Mouse (Mus musculus): ENCODE data around the gene Avil. TPM values are rescaled to one million over a fixed set of nuclear protein-coding genes. Genes with fewer than 3 reads are reported as not detected.

The Avil gene
- polyA plus RNA-seq, 1 experiment = 2.4 TPM

DNA sequence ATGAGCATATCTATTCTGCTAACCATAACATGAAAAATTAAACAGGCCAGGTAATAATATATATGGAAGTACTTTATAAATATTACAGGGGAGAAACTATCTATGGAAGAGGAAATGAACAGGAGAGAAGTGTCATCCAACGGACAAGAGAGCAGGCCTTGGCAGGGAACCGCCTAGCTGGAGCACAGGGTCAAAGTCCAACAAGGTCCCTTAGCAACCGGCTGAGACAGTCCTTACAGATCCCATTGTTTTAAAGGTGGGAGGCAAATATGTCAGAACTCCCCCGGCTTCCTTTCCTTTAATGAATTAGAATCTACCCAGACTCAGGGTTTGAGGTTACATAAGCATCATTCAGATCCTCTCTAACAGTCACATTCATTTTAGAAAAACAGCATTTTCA, 23.4 kb upstream of the Avil start:
- no peaks in the 10 kb centered on the region for H3K36me3 ChIP-seq (ENCODE audit: control insufficient read depth, insufficient read depth, low read length)
- H3K4me3 ChIP-seq (ENCODE audit: low read depth, low read length) = no peak overlapping the region
- H3K27me3 ChIP-seq (ENCODE audit: control insufficient read depth, insufficient read depth, low read length) = no peaks in the 10 kb centered on the region
- WGBS = 17% methylated on average over 4 of the region's 4 CpGs
- TF ChIP-seq CTCF (IDR thresholded peaks at IDR 0.05; ENCODE audit: extremely low read depth, insufficient read length, insufficient replicate concordance, low read depth, low read length) = no peak
- TF ChIP-seq POLR2A (IDR thresholded peaks at IDR 0.05; ENCODE audit: low read depth, low read length) = no peak
- peaks cover 20% of the 10 kb centered on the region for H3K4me1 ChIP-seq (ENCODE audit: control insufficient read depth, insufficient read depth, insufficient read length, low read length)
- no peak overlapping the region for H3K27ac ChIP-seq (ENCODE audit: insufficient read depth, low read depth, low read length)

DNA sequence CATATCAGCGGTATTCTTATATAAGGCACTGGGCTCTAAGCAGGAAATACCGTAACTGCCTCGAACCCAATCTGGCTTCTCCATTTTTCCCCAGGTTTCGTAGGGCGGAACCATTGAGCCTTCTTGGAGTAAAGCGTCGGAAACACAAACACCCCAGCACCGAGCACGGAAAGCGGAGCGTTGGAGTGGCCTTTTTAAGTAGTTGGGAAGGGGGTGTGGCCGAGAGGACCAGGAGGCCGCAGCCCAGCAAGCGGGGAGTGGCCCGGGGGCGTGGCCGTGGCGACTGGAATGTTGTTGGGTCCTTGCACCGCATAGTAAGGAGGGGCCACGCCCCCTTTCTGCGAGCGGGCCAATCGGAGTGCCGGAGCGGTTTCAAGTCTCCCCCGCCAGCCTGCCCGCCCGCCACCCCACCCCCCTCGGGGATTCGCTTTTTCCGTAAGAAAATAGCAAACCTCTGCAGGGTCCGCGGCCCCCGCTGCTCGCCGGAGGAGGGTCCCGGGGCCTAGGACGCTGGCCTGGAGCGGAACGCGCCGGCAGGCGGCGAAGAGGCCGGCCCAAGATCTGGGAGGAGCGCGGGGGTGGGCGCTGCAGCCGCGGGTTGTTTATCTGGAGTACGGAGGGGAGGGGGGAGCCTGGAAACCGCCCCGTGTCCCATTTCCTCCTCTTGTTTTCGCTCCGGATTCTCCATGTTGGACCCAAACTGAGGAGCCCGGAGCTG, 22.1 kb upstream of the Avil start, which contains the start of gene Ctdsp2:
Ctdsp2 (plus strand) TSS at position 441 of the 718 bp plus-strand sequence.
- Histone ChIP-seq H3K27ac (ENCODE audit: insufficient read depth, low read depth, low read length) (peak within 1 kb of the TSS; percentile 96), H3K36me3 (ENCODE audit: control insufficient read depth, insufficient read depth, low read length) (no peaks in the 10 kb centered on the region), H3K4me3 (ENCODE audit: low read depth, low read length) (peak within 1 kb of the TSS; percentile 88), H3K27me3 (ENCODE audit: control insufficient read depth, insufficient read depth, low read length) (no peaks in the 10 kb centered on the region), H3K4me1 (ENCODE audit: control insufficient read depth, insufficient read depth, insufficient read length, low read length) (peaks cover 24% of the 10 kb centered on the region)
- under 1% methylated on average over 56 of the region's 56 CpGs for WGBS
- TF ChIP-seq CTCF (IDR thresholded peaks at IDR 0.05; ENCODE audit: extremely low read depth, insufficient read length, insufficient replicate concordance, low read depth, low read length) (no peak), POLR2A (IDR thresholded peaks at IDR 0.05; ENCODE audit: low read depth, low read length) (peak; percentile 97)

DNA sequence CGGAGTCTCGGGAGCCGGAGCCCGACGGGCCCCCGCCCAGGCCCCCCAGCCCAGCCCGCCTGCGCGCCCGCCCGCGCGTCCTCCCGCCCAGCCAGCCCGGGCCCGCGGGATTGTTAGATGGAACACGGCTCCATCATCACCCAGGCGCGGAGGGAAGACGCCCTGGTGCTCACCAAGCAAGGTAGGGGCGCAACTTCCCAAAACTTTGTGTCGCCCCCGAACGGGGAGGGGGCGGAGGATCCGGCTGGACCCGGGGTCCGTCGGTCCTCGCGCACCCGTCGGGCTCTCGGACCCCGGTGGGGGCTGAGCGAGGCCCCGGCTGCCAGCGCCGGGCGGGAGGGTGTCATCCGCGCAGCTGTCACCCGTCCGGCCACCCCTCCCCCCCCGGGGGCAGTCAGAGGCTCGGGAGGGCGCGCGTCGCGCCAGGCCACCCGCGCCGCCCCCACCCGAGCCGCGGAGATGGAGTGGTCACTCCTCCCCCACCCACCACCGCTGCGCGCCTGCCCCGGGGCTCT, 21.3 kb upstream of the Avil start:
- Histone ChIP-seq H3K27me3 (ENCODE audit: control insufficient read depth, insufficient read depth, low read length) (no peaks in the 10 kb centered on the region), H3K4me3 (ENCODE audit: low read depth, low read length) (peak overlapping the region; percentile 88), H3K4me1 (ENCODE audit: control insufficient read depth, insufficient read depth, insufficient read length, low read length) (peaks cover 31% of the 10 kb centered on the region), H3K36me3 (ENCODE audit: control insufficient read depth, insufficient read depth, low read length) (peaks cover 2% of the 10 kb centered on the region; the same call in 1 of the 2 replicates), H3K27ac (ENCODE audit: insufficient read depth, low read depth, low read length) (peak overlapping the region; percentile 96)
- under 1% methylated on average over 59 of the region's 62 CpGs for WGBS
- no peak for TF ChIP-seq CTCF (IDR thresholded peaks at IDR 0.05; ENCODE audit: extremely low read depth, insufficient read length, insufficient replicate concordance, low read depth, low read length)
- no peak; the same call in 1 of the 2 replicates for TF ChIP-seq POLR2A (IDR thresholded peaks at IDR 0.05; ENCODE audit: low read depth, low read length)

DNA sequence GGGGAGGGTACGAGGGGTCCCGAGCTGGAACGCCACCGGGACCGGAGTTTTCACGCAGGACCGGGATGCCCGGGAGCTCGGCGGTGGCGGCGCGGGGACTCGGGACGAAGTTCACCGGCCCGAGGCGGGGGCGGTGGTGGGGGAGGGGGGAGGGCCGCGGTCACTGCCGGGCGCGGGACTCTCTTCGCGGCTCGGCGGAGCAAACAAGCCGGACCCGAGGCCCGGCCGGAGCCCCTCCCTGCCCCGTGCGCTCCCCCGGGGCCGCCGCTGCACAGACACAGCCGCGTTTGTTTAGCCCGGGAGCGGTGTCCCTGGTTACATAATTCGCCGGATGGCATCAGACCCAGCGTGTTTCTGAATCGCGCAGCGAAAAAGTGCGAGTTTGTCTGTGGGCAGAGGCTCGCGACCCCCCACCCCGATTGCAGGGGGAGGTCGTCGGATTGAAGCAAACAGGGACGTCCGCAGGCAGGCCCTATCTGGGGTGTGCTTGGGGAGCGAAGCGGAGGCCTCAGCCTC, 20.8 kb upstream of the Avil start:
- peak overlapping the region; percentile 88 for H3K4me3 ChIP-seq (ENCODE audit: low read depth, low read length)
- H3K27ac ChIP-seq (ENCODE audit: insufficient read depth, low read depth, low read length) = peak overlapping the region; percentile 96
- WGBS = under 1% methylated on average over 57 of the region's 57 CpGs
- no peaks in the 10 kb centered on the region for H3K27me3 ChIP-seq (ENCODE audit: control insufficient read depth, insufficient read depth, low read length)
- H3K36me3 ChIP-seq (ENCODE audit: control insufficient read depth, insufficient read depth, low read length) = peaks cover 2% of the 10 kb centered on the region; the same call in 1 of the 2 replicates
- TF ChIP-seq CTCF (IDR thresholded peaks at IDR 0.05; ENCODE audit: extremely low read depth, insufficient read length, insufficient replicate concordance, low read depth, low read length) = no peak
- no peak; the same call in 1 of the 2 replicates for TF ChIP-seq POLR2A (IDR thresholded peaks at IDR 0.05; ENCODE audit: low read depth, low read length)
- H3K4me1 ChIP-seq (ENCODE audit: control insufficient read depth, insufficient read depth, insufficient read length, low read length) = peaks cover 36% of the 10 kb centered on the region

DNA sequence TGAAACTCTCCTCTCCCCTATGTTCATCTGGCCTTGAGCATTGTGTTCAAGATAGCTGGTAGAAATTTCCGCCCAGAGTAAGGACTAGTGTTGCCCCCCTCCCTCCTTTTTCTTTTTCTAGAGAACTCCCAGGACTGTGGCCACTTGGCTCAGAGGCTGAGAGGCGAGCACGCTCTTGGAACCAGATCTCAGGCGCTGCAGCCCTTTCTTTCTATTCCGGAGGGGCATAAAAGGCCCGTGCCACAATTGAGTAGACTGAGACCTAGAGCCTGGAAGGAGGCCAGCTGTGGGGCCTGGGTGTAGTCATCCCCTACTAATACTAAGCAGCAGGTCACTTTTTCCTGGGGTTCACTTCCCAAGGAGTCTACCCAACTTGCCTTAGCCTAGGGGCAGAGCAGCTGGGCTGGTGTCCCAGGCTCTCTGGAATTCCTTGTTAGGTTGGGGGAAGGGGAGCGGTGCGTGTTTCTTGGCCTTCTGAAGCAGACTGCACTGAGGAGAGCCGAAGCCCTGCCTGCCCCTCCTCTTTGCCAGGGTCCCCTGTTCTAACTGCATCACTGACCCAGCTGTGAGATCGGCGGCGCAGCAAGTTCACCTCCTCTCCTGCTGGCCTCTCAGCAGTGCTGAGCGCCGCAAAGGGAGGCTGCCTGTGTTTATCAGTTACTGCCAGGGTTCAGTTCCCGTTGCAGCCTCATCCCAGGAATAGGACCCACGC, 20.1 kb upstream of the Avil start:
- 4% methylated on average over 16 of the region's 16 CpGs for WGBS

DNA sequence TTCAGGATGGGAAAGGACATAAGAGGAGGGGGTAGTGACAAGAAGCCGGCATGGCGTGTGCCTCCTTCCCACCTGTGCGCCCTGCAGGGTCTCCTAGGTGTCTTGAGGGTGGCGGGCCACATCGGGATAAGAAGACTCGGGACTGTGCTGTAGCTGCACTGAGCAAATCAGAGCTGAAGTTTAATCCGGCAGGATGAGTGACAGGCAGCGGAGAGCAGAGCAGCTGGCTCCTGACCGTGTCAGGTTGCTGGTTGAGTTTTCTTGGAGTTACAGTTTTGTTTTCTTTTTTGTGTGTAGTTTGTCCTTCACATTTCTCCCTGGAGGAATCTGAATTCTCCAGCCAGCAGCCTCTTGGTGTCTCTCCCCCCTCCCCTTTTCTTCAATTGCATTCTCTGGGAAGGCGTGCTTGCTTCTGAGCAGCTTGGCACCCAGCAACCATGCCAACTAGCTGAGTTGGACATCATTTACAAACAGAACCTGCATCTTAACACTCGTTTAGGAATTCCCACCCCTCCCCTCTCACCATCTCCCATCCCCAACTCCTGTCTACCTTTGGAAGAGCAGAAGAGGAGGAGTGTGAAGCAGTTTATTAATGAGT, 19.5 kb upstream of the Avil start:
- TF ChIP-seq POLR2A (IDR thresholded peaks at IDR 0.05; ENCODE audit: low read depth, low read length) (no peak), CTCF (IDR thresholded peaks at IDR 0.05; ENCODE audit: extremely low read depth, insufficient read length, insufficient replicate concordance, low read depth, low read length) (no peak)
- Histone ChIP-seq H3K27me3 (ENCODE audit: control insufficient read depth, insufficient read depth, low read length) (no peaks in the 10 kb centered on the region), H3K36me3 (ENCODE audit: control insufficient read depth, insufficient read depth, low read length) (peaks cover 2% of the 10 kb centered on the region; the same call in 1 of the 2 replicates), H3K27ac (ENCODE audit: insufficient read depth, low read depth, low read length) (peak overlapping the region; percentile 79), H3K4me3 (ENCODE audit: low read depth, low read length) (peak overlapping the region; percentile 88), H3K4me1 (ENCODE audit: control insufficient read depth, insufficient read depth, insufficient read length, low read length) (peaks cover 40% of the 10 kb centered on the region)
- 21% methylated on average over 11 of the region's 11 CpGs for WGBS

More for the DNA sequence above, 20.1 kb upstream of the Avil start:
- H3K4me1 ChIP-seq (ENCODE audit: control insufficient read depth, insufficient read depth, insufficient read length, low read length) = peaks cover 40% of the 10 kb centered on the region
- no peaks in the 10 kb centered on the region for H3K27me3 ChIP-seq (ENCODE audit: control insufficient read depth, insufficient read depth, low read length)
- H3K4me3 ChIP-seq (ENCODE audit: low read depth, low read length) = peak overlapping the region; percentile 88
- peak overlapping the region; percentile 79 for H3K27ac ChIP-seq (ENCODE audit: insufficient read depth, low read depth, low read length)
- TF ChIP-seq POLR2A (IDR thresholded peaks at IDR 0.05; ENCODE audit: low read depth, low read length) (no peak), CTCF (IDR thresholded peaks at IDR 0.05; ENCODE audit: extremely low read depth, insufficient read length, insufficient replicate concordance, low read depth, low read length) (no peak)
- peaks cover 2% of the 10 kb centered on the region; the same call in 1 of the 2 replicates for H3K36me3 ChIP-seq (ENCODE audit: control insufficient read depth, insufficient read depth, low read length)

Measured in small intestine, adult 2 months (tissue).